Mouse (Mus musculus) spleen, postnatal 36 days (tissue): ENCODE results near the gene Tgfbr3.

Source experiments
- DNase-seq, 2 experiments: peaks; one replicate each; pipeline ENCODE4 v3.0.0; 2022; ENCODE audit warnings: low spot score in 2 of 2, mixed read lengths in 1 of 2

The Tgfbr3 gene

GRCm38 (mm10) chr5:107289234-107289764, at the start of gene Tgfbr3:
Tgfbr3 (minus strand) TSS chr5:107289629.
- DNase-seq, result peak; percentile 35

- DNase-seq, result no peak
Observed at GRCm38 (mm10) chr5:107330916-107331421, 41.5 kb upstream of the Tgfbr3 start, which contains the start of gene Brdt. Brdt (plus strand) TSS chr5:107331159.

GRCm38 (mm10) chr5:107320703-107321102, 31.3 kb upstream of the Tgfbr3 start:
- DNase-seq, result no peak

GRCm38 (mm10) chr5:107317141-107317540, 27.7 kb upstream of the Tgfbr3 start:
- DNase-seq, result no peak

- DNase-seq, result no peak
Observed at GRCm38 (mm10) chr5:107307432-107307831, 18.0 kb upstream of the Tgfbr3 start.

GRCm38 (mm10) chr5:107304117-107304825, 14.8 kb upstream of the Tgfbr3 start:
- no peak for DNase-seq

- peak; percentile 18 to 24 for DNase-seq
Observed at GRCm38 (mm10) chr5:107303350-107303861, 14.0 kb upstream of the Tgfbr3 start.

GRCm38 (mm10) chr5:107298854-107299253, 9.4 kb upstream of the Tgfbr3 start:
- no peak for DNase-seq

- DNase-seq, result no peak
Observed at GRCm38 (mm10) chr5:107296512-107297322, 7.3 kb upstream of the Tgfbr3 start.

GRCm38 (mm10) chr5:107295817-107296511, 6.5 kb upstream of the Tgfbr3 start:
- DNase-seq, result no peak

- DNase-seq, result no peak
Observed at GRCm38 (mm10) chr5:107295061-107295816, 5.8 kb upstream of the Tgfbr3 start.

- no peak for DNase-seq
Observed at GRCm38 (mm10) chr5:107294041-107294440, 4.6 kb upstream of the Tgfbr3 start.

- no peak for DNase-seq
Observed at GRCm38 (mm10) chr5:107289986-107290385, 557 bp upstream of the Tgfbr3 start.

- no peak for DNase-seq
Observed at GRCm38 (mm10) chr5:107288427-107289233, 799 bp downstream of the Tgfbr3 start.

GRCm38 (mm10) chr5:107287908-107288267, 1.5 kb downstream of the Tgfbr3 start:
- no peak for DNase-seq

- peak; percentile 58 to 71 for DNase-seq
Observed at GRCm38 (mm10) chr5:107287254-107287907, 2.0 kb downstream of the Tgfbr3 start.

GRCm38 (mm10) chr5:107285563-107285962, 3.9 kb downstream of the Tgfbr3 start:
- DNase-seq, result no peak

GRCm38 (mm10) chr5:107283935-107284524, 5.4 kb downstream of the Tgfbr3 start:
- DNase-seq, result no peak
